Mouse (Mus musculus): ENCODE measurements around the gene Gclc.

DNA sequence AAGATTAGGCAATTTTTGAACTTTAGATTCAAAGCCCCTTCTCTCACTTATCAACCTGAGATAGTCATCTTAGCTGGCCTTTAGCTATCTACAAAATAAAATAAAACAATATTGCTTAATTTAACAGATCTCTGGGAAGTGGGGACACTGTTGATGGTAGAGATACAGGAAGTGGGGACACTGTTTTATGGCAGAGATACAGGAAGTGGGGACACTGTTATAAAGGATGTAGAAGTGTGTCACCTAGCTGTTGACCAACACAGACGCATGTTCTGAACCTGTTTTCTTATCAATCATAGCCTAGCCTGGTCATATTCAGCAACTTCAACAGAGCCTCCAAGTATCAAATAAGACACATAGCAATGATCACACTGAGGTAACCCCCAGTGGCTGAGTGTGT lies 38.3 kb upstream of the Gclc start:
- no peak for TF ChIP-seq CHD2 (IDR thresholded peaks at IDR 0.05; ENCODE audit: low read depth, low read length)
- TF ChIP-seq MAFK (IDR thresholded peaks at IDR 0.05; ENCODE audit: insufficient read depth, low read depth, low read length): no peak
- no peak for TF ChIP-seq ZC3H11A (IDR thresholded peaks at IDR 0.05; ENCODE audit: borderline replicate concordance, low read depth, low read length)
